Mouse (Mus musculus) midbrain, embryonic 13.5 days (tissue): ENCODE measurements at regions not wholly inside any gene's neighbourhood (a gene's known extent, or its start where the extent isn't known, plus 50 kb on each side); places are given as distances from the start of the nearest gene placed in this dataset.

Source experiments
- ATAC-seq: fragments of 200-750 bp; cut with Nextera tagmentation; 2 replicates; pipeline ENCODE4 v1.8.0; 2017; ENCODE audit warnings: mild to moderate bottlenecking, moderate TSS enrichment, moderate library complexity
- H3K27ac ChIP-seq: fragments of 300-500 bp; sonication (generic); 2 replicates; pipeline ENCODE4 v1.5.1; 2015; ENCODE audit warnings: inconsistent platforms, mild to moderate bottlenecking, moderate library complexity
- H3K27me3 ChIP-seq: fragments of 300-500 bp; sonication (generic); 2 replicates; pipeline ENCODE4 v1.6.1; 2015; ENCODE audit warnings: mild to moderate bottlenecking, inconsistent platforms
- H3K36me3 ChIP-seq: fragments of 300-500 bp; sonication (generic); 2 replicates; pipeline ENCODE4 v1.6.1; 2015; ENCODE audit warnings: mild to moderate bottlenecking, inconsistent platforms
- H3K4me1 ChIP-seq: fragments of 300-500 bp; sonication (generic); replicated peaks from 2 replicates; pipeline ENCODE4 v1.6.1; 2015; ENCODE audit warnings: inconsistent platforms
- H3K4me2 ChIP-seq: fragments of 300-500 bp; sonication (generic); replicated peaks from 2 replicates; pipeline ENCODE4 v1.6.1; 2015; ENCODE audit warnings: moderate library complexity, mild to moderate bottlenecking, inconsistent platforms
- H3K4me3 ChIP-seq: fragments of 300-500 bp; sonication (generic); replicated peaks from 2 replicates; pipeline ENCODE4 v1.5.1; 2015; ENCODE audit warnings: mild to moderate bottlenecking, inconsistent platforms
- H3K9ac ChIP-seq: fragments of 300-500 bp; sonication (generic); replicated peaks from 2 replicates; pipeline ENCODE4 v1.6.1; 2015; ENCODE audit warnings: mild to moderate bottlenecking, inconsistent platforms
- H3K9me3 ChIP-seq: fragments of 300-500 bp; sonication (generic); 2 replicates; pipeline ENCODE4 v1.6.1; 2016; ENCODE audit warnings: mild to moderate bottlenecking, inconsistent platforms
- WGBS: fragments of 180-500 bp; shearing (Covaris S2); methylation state at CpG from one replicate; pipeline ENCODE4 v1.1.7; 2015; 5-methylcytosine and 5-hydroxymethylcytosine counted together

DNA sequence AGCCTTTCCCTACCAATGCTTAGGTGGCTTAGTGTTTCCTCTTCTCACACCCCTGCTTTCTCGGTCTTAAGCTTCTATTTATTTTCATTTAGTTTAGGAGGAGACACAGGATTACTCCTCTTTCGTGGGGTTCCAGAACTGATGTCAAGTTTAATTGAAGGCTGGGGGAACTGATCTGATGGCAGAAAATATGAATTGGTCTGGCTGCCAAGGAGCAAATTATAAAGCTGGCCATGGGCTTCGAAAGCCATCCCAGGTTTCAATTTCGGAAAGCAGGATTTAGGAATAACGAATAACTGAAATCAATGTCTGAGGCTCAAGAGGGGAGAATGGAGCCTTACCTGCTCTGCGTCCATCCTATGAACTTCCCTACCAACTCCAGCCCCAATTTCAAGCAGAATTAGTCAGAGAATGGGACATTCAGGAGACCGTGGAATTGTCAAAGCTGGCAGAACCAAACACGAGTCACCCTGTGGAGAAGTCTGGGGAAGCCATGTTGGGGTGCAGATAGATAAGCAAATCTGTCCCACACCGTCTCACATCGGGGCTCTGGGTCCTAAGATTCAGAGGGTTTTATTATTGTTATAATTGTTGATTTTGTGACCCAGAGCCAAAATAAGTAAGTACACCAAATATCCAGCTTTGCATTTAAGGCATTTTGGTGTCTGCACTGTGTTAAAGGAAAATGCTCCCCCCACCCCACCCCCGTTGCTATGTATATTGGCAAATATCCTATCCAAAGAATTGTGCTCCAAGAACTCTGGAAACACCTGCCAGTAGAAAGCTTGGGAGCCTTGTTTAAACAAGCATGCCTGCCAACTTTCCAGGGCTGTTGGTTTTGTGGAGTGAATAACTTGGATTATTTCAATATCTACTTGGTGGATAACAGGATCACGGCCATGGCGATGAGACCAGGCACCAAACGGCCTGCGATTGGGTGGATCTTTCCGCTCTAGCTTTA is 56.5 kb upstream of the Tgfbr2 start:
- Histone ChIP-seq H3K36me3 (no peaks in the 10 kb centered on the region), H3K27me3 (no peaks in the 10 kb centered on the region), H3K9me3 (no peaks in the 10 kb centered on the region), H3K4me3 (no peak overlapping the region), H3K4me1 (peaks cover 8% of the 10 kb centered on the region; the same call in 1 of the 2 replicates), H3K4me2 (no peak overlapping the region), H3K27ac (no peak overlapping the region), H3K9ac (no peak overlapping the region)
- 88% methylated on average over 16 of the region's 16 CpGs for WGBS
- ATAC-seq: no peak

DNA sequence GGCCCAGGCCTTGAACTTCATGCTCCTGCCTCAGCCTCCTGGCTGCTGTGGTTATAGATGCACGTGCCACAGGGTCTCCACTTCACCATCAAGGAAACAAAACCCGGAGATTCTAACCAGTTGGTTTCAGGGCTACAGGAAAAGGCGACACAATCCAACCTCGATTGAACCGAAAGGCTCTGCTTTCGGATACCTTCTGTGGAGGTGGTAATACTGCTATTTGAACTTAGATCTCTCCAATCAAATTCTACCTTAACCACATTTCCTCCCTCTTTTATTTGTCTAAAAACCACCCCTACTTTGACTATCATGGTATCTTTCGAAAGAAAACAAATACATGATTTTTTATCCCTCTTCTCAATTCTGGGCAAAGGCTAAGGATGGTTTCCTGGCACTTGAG is 55.2 kb upstream of the Tgfbr2 start:
- H3K27me3 ChIP-seq: no peaks in the 10 kb centered on the region
- WGBS: 81% methylated on average over 7 of the region's 7 CpGs
- H3K36me3 ChIP-seq: no peaks in the 10 kb centered on the region
- ATAC-seq: no peak
- no peak overlapping the region for H3K4me3 ChIP-seq
- H3K27ac ChIP-seq: no peak overlapping the region
- no peak overlapping the region for H3K9ac ChIP-seq
- H3K4me2 ChIP-seq: no peak overlapping the region
- no peaks in the 10 kb centered on the region for H3K9me3 ChIP-seq
- H3K4me1 ChIP-seq: peaks cover 8% of the 10 kb centered on the region; the same call in 1 of the 2 replicates

DNA sequence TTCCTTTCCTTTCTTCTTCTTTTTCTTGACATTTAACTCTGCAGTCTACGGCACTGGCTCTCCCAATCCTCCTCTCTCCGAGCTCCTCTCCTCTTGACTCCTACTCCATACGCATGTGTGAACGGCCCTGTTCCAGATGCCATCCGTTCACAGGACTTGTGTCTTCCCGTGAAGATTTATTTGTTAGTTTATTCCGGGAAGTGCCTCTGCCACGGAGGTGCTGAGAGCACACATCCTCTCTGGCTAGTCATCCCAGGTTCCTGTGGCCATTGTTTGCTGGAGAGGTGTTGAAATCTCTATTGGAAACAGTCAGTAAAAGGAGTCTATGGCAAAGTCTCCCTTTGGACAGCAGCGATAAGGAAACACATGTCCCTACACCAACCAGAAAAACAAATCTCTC is 53.3 kb upstream of the Tgfbr2 start:
- Histone ChIP-seq H3K4me1 (peaks cover 8% of the 10 kb centered on the region; the same call in 1 of the 2 replicates), H3K4me3 (no peak overlapping the region), H3K9me3 (no peaks in the 10 kb centered on the region), H3K27ac (no peak overlapping the region), H3K4me2 (no peak overlapping the region), H3K36me3 (no peaks in the 10 kb centered on the region), H3K27me3 (no peaks in the 10 kb centered on the region), H3K9ac (no peak overlapping the region)
- 81% methylated on average over 9 of the region's 9 CpGs for WGBS
- ATAC-seq: no peak

DNA sequence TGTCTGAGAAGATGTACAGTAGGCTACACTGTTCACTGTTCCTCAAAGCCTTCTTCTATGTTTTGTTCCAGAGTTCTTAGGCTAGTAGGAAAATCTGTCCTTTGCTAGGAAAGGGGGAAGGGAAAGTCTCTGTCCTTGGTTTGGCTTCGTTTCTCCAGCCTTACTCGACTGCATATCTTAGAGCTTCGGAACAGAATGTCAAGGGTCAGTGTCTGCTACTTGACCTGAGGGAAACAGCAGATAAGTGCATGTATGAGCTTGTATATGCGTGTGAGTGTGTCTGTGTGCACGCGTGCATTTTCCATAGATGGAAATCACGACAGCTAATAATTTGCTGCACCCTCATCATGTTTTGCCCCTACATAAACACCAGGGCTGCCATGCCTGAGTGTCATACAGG is 52.6 kb upstream of the Tgfbr2 start:
- Histone ChIP-seq H3K27ac (no peak overlapping the region), H3K9ac (no peak overlapping the region), H3K9me3 (no peaks in the 10 kb centered on the region), H3K4me2 (no peak overlapping the region), H3K4me3 (no peak overlapping the region), H3K27me3 (no peaks in the 10 kb centered on the region), H3K4me1 (peaks cover 8% of the 10 kb centered on the region; the same call in 1 of the 2 replicates), H3K36me3 (no peaks in the 10 kb centered on the region)
- 86% methylated on average over 7 of the region's 7 CpGs for WGBS
- ATAC-seq: no peak
